Mouse (Mus musculus): ENCODE data around the gene Spen. TPM values are rescaled to one million over a fixed set of nuclear protein-coding genes. Genes with fewer than 3 reads are reported as not detected.
A peak's percentile ranks its signal among the peaks of the same experiment; 100 is the strongest.

The Spen gene
- polyA plus RNA-seq (2016; fragmentation: Nextera tagmentation; extraction: Ambion mirVana) = 12.8 and 14.2 TPM in 2 replicates

DNA sequence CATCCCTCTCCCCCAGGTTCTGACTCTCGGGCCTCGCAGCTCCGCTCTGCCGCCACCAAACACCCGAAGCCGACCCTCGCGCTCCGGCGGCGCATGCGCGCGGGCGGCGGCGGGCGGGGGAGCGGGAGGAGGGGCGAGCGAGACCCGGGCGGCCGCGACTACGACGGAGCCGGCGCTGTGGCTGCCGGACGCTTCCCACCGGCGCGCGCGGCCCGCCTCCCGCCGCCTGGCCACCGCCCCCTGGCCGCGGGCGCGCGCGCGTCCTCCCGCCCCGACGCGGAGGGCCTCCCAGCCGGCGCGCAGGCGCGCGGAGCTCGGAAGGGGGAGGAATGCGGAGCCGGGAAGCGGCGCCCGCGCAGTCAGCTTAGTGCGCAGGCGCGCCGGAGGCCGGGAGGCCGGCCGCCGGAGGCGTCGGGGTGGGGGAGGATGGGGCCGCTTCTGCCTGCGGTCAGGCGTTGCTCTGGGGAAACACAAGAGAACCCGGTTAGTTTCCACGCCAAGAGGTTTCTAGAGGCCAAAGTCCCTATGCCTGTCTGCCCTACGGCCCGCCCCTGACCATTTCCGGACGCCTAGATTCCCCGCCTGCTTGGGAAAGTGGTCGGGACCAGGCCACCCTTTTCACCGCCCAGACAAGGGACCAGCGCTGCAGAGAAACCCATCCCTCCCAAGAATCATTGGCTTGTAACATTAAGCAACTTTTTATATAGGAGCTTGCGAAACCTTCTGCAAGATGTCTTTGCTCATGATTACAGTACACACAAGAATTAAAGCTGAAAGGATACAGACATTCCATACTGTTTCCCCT, at the start of gene Spen:
Gene Spen, minus strand, starts transcription at position 190 of the 805 bp plus-strand sequence.
- H3K36me3 ChIP-seq = no peaks in the 10 kb centered on the region
- 2% methylated on average over 88 of the region's 88 CpGs for WGBS

GRCm38 (mm10) chr4:141583919-141584318, 45.5 kb upstream of the Spen start:
- H3K36me3 ChIP-seq = peaks cover 36% of the 10 kb centered on the region
- no peaks in the 10 kb centered on the region for H3K4me1 ChIP-seq (replicated peaks)
- 92% methylated on average over 8 of the region's 8 CpGs for WGBS

More for the DNA sequence above, at the start of gene Spen:
- peak within 1 kb of the TSS; percentile 99 for H3K4me3 ChIP-seq
- H3K27ac ChIP-seq = peak within 1 kb of the TSS; percentile 96
- H3K9me3 ChIP-seq = no peaks in the 10 kb centered on the region
- H3K4me1 ChIP-seq (replicated peaks) = peaks cover 56% of the 10 kb centered on the region
- H3K27me3 ChIP-seq (ENCODE audit: insufficient read depth, poor library complexity, severe bottlenecking) = no peaks in the 10 kb centered on the region
- DNase-seq (ENCODE audit: low spot score) = peak; percentile 94

GRCm38 (mm10) chr4:141581051-141581450, 42.7 kb upstream of the Spen start:
- H3K4me1 ChIP-seq (replicated peaks) = no peaks in the 10 kb centered on the region
- H3K9me3 ChIP-seq = no peaks in the 10 kb centered on the region
- no peak overlapping the region for H3K4me3 ChIP-seq
- DNase-seq (ENCODE audit: low spot score) = no peak
- H3K36me3 ChIP-seq = peaks cover 38% of the 10 kb centered on the region
- no peak overlapping the region for H3K27ac ChIP-seq
- WGBS = 88% methylated on average over 13 of the region's 13 CpGs
- H3K27me3 ChIP-seq (ENCODE audit: insufficient read depth, poor library complexity, severe bottlenecking) = no peaks in the 10 kb centered on the region

More at GRCm38 (mm10) chr4:141583919-141584318, 45.5 kb upstream of the Spen start:
- DNase-seq (ENCODE audit: low spot score) = no peak
- no peaks in the 10 kb centered on the region for H3K9me3 ChIP-seq
- no peak overlapping the region for H3K4me3 ChIP-seq
- H3K27ac ChIP-seq = no peak overlapping the region
- no peaks in the 10 kb centered on the region for H3K27me3 ChIP-seq (ENCODE audit: insufficient read depth, poor library complexity, severe bottlenecking)

GRCm38 (mm10) chr4:141578833-141579232, 40.4 kb upstream of the Spen start:
- Histone ChIP-seq H3K27me3 (ENCODE audit: insufficient read depth, poor library complexity, severe bottlenecking) (no peaks in the 10 kb centered on the region), H3K36me3 (peaks cover 28% of the 10 kb centered on the region)

DNA sequence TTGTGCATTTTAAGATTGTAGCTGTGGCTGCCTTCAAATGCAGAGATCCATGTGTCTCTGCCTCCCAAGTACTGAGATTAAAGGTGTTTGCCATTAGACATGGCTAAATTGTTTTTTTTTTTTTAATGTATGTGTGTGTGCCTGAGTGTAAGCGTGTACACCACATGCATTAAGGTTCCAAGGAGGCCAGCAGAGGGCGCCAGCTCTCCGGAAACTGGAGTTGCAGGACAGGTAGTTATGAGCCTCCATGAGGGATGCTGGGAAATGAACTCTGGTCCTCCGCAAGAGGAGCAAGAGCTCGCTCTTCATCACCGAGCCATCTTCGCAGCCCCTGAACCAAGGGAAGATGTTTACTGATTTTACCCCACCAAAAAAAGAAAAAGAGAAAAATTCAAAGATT, 38.5 kb upstream of the Spen start:
- H3K4me1 ChIP-seq (replicated peaks) = no peaks in the 10 kb centered on the region
- no peaks in the 10 kb centered on the region for H3K27me3 ChIP-seq (ENCODE audit: insufficient read depth, poor library complexity, severe bottlenecking)
- H3K4me3 ChIP-seq = no peak overlapping the region
- H3K27ac ChIP-seq = no peak overlapping the region
- DNase-seq (ENCODE audit: low spot score) = no peak
- 94% methylated on average over 7 of the region's 7 CpGs for WGBS
- peaks cover 24% of the 10 kb centered on the region for H3K36me3 ChIP-seq
- H3K9me3 ChIP-seq = no peaks in the 10 kb centered on the region

More at GRCm38 (mm10) chr4:141578833-141579232, 40.4 kb upstream of the Spen start:
- H3K9me3 ChIP-seq = no peaks in the 10 kb centered on the region
- H3K4me3 ChIP-seq = no peak overlapping the region
- DNase-seq (ENCODE audit: low spot score) = no peak
- WGBS = 85% methylated on average over 3 of the region's 3 CpGs
- no peaks in the 10 kb centered on the region for H3K4me1 ChIP-seq (replicated peaks)
- no peak overlapping the region for H3K27ac ChIP-seq

DNA sequence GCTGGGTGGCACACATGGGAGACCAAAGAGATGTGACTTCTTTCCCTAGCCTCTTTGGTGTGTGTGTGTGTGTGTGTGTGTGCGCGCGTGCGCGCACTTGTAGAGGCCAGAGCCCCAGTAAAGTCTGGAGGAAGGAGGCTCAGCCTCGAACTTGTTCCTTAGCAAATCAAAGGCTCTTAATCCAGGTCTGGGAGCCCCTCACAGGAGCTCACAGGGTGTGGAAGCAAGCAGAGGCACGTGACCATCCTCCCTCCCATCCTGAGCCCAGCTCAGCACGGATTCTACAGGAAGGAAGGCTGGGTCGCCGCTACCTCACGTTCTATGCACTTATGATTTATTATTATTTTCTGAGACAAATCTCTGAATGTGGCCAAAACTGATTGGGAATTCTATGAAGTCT, 38.0 kb upstream of the Spen start:
- Histone ChIP-seq H3K27ac (no peak overlapping the region), H3K4me1 (replicated peaks) (no peaks in the 10 kb centered on the region), H3K27me3 (ENCODE audit: insufficient read depth, poor library complexity, severe bottlenecking) (no peaks in the 10 kb centered on the region), H3K4me3 (no peak overlapping the region), H3K9me3 (no peaks in the 10 kb centered on the region), H3K36me3 (peaks cover 24% of the 10 kb centered on the region)
- DNase-seq (ENCODE audit: low spot score) = no peak
- WGBS = 82% methylated on average over 11 of the region's 11 CpGs

GRCm38 (mm10) chr4:141574789-141575702, 36.6 kb upstream of the Spen start:
- Histone ChIP-seq H3K36me3 (peaks cover 16% of the 10 kb centered on the region), H3K9me3 (no peaks in the 10 kb centered on the region), H3K4me3 (no peak overlapping the region), H3K27ac (no peak overlapping the region), H3K27me3 (ENCODE audit: insufficient read depth, poor library complexity, severe bottlenecking) (no peaks in the 10 kb centered on the region), H3K4me1 (replicated peaks) (no peaks in the 10 kb centered on the region)
- WGBS = 47% methylated on average over 27 of the region's 27 CpGs
- peak; percentile 85 for DNase-seq (ENCODE audit: low spot score)

GRCm38 (mm10) chr4:141573359-141573966, 35.1 kb upstream of the Spen start:
- DNase-seq (ENCODE audit: low spot score) = no peak
- H3K9me3 ChIP-seq = no peaks in the 10 kb centered on the region
- no peak overlapping the region for H3K27ac ChIP-seq
- WGBS = 76% methylated on average over 6 of the region's 6 CpGs
- no peaks in the 10 kb centered on the region for H3K27me3 ChIP-seq (ENCODE audit: insufficient read depth, poor library complexity, severe bottlenecking)
- H3K4me1 ChIP-seq (replicated peaks) = no peaks in the 10 kb centered on the region
- no peak overlapping the region for H3K4me3 ChIP-seq
- peaks cover 10% of the 10 kb centered on the region for H3K36me3 ChIP-seq

- H3K9me3 ChIP-seq = no peaks in the 10 kb centered on the region
- no peak overlapping the region for H3K4me3 ChIP-seq
- H3K4me1 ChIP-seq (replicated peaks) = no peaks in the 10 kb centered on the region
- H3K27ac ChIP-seq = no peak overlapping the region
- no peaks in the 10 kb centered on the region for H3K27me3 ChIP-seq (ENCODE audit: insufficient read depth, poor library complexity, severe bottlenecking)
- H3K36me3 ChIP-seq = peaks cover 9% of the 10 kb centered on the region
- 79% methylated on average over 7 of the region's 7 CpGs for WGBS
- no peak for DNase-seq (ENCODE audit: low spot score)
Measured at GRCm38 (mm10) chr4:141572668-141573358, 34.4 kb upstream of the Spen start.

- 78% methylated on average over 10 of the region's 10 CpGs for WGBS
Measured at GRCm38 (mm10) chr4:141571934-141572333, 33.5 kb upstream of the Spen start.

GRCm38 (mm10) chr4:141571337-141571739, 32.9 kb upstream of the Spen start:
- Histone ChIP-seq H3K27ac (no peak overlapping the region), H3K9me3 (no peaks in the 10 kb centered on the region), H3K4me1 (replicated peaks) (no peaks in the 10 kb centered on the region), H3K27me3 (ENCODE audit: insufficient read depth, poor library complexity, severe bottlenecking) (no peaks in the 10 kb centered on the region), H3K36me3 (no peaks in the 10 kb centered on the region), H3K4me3 (no peak overlapping the region)
- 73% methylated on average over 6 of the region's 6 CpGs for WGBS
- DNase-seq (ENCODE audit: low spot score) = no peak

More at GRCm38 (mm10) chr4:141571934-141572333, 33.5 kb upstream of the Spen start:
- H3K36me3 ChIP-seq = peaks cover 2% of the 10 kb centered on the region; the same call in 1 of the 2 replicates
- DNase-seq (ENCODE audit: low spot score) = no peak
- no peak overlapping the region for H3K4me3 ChIP-seq
- H3K9me3 ChIP-seq = no peaks in the 10 kb centered on the region
- no peaks in the 10 kb centered on the region for H3K27me3 ChIP-seq (ENCODE audit: insufficient read depth, poor library complexity, severe bottlenecking)
- no peak overlapping the region for H3K27ac ChIP-seq
- H3K4me1 ChIP-seq (replicated peaks) = no peaks in the 10 kb centered on the region

DNA sequence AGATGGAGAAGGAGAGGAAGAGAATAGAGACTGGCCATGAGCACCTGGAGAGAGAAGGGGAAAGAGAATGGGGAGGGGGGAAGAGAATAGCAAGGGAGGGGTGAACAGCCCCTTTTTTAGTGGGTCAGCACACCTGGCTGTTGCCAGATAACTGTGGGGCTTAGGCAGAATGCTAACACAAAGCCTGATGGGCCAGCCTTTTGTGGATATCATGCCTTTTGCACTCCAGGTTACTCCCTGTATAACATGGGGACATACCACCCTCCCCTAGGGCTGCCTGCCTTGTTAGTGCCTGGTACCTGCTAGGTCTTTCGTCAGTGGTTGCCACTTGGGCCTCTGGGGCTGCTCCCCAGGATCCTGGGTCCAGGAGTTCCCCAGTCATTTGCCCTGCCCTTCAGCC, 32.4 kb upstream of the Spen start:
- no peaks in the 10 kb centered on the region for H3K36me3 ChIP-seq
- no peaks in the 10 kb centered on the region for H3K9me3 ChIP-seq
- no peaks in the 10 kb centered on the region for H3K4me1 ChIP-seq (replicated peaks)
- WGBS = 79% methylated on average over 1 of the region's 1 CpGs
- H3K4me3 ChIP-seq = no peak overlapping the region
- no peak overlapping the region for H3K27ac ChIP-seq
- DNase-seq (ENCODE audit: low spot score) = no peak
- no peaks in the 10 kb centered on the region for H3K27me3 ChIP-seq (ENCODE audit: insufficient read depth, poor library complexity, severe bottlenecking)

All from hindbrain, embryonic 10.5 days (tissue).